Mouse (Mus musculus) bone marrow, adult 2 months (tissue): Measurements from ENCODE around the gene Rad51b. TPM values are rescaled to one million over a fixed set of nuclear protein-coding genes. Genes with fewer than 3 reads are reported as not detected.

Experiments used
- H3K27ac ChIP-seq: fragments of 200-500 bp; 2 replicates; pipeline ENCODE4 v1.5.1; 2012; ENCODE audit warnings: low read depth, mild to moderate bottlenecking, control low read depth, inconsistent platforms, low read length; ENCODE audit not compliant: control insufficient read depth, poor library complexity, insufficient read depth
- H3K4me1 ChIP-seq: fragments of 200-500 bp; 2 replicates; pipeline ENCODE4 v1.6.1; 2011; ENCODE audit warnings: low read length; ENCODE audit not compliant: control insufficient read depth, insufficient read depth
- H3K4me3 ChIP-seq: fragments of 200-500 bp; replicated peaks from 2 replicates; pipeline ENCODE3; 2011; ENCODE audit warnings: mild to moderate bottlenecking, low read depth, low read length, control low read depth; ENCODE audit not compliant: control insufficient read depth
- CTCF ChIP-seq: fragments of 200-500 bp; IDR thresholded peaks from 2 replicates; pipeline ENCODE4 v1.5.1; 2011; ENCODE audit warnings: low read length, control low read depth; ENCODE audit not compliant: control insufficient read depth, insufficient read depth
- POLR2A ChIP-seq: fragments of 200-500 bp; IDR thresholded peaks from 2 replicates; pipeline ENCODE4 v1.6.1; 2011; ENCODE audit warnings: low read depth, mild to moderate bottlenecking, control low read depth, low read length, borderline replicate concordance; ENCODE audit not compliant: control insufficient read depth
- WGBS: fragments of 180-500 bp; shearing (Covaris S2); methylation state at CpG from one replicate; pipeline ENCODE4 v1.1.7; 2018; 5-methylcytosine and 5-hydroxymethylcytosine counted together
- polyA plus RNA-seq: library from polyadenylated mRNA; stranded (reverse); fragments of >200 nt; gene quantifications from 2 replicates; pipeline ENCODE4 v1.2.4, GENCODE M21; 2011; ENCODE audit warnings: low replicate concordance; ENCODE audit not compliant: missing spikeins, insufficient read depth, insufficient read length

Rad51b gene
- polyA plus RNA-seq, 1 experiment = 2.3 TPM

DNA sequence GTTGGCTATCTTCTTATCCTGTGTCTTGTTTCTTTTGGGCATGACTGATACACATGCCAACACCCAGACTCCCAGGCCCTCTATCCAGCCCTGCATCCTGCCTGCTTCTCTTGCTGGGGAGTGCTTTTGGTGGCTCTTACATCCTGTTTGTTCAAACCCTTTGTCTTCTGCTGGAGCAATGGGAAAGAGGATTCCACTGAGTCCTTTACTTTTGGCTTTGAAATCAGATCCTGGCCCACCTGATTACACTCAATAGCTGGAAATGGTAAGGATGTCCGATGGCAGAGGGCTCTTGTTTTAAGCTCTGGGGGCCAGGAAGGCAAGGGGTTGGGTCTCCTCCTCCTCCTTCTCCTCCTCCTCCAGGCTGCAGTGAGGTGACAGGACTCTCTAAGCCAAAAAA is 533.6 kb downstream of the Rad51b start:
- WGBS = 57% methylated on average over 1 of the region's 1 CpGs
- Histone ChIP-seq H3K27ac (no peak overlapping the region), H3K4me1 (peaks cover 2% of the 10 kb centered on the region), H3K4me3 (no peak overlapping the region)
- TF ChIP-seq POLR2A = no peak
- TF ChIP-seq CTCF = no peak

DNA sequence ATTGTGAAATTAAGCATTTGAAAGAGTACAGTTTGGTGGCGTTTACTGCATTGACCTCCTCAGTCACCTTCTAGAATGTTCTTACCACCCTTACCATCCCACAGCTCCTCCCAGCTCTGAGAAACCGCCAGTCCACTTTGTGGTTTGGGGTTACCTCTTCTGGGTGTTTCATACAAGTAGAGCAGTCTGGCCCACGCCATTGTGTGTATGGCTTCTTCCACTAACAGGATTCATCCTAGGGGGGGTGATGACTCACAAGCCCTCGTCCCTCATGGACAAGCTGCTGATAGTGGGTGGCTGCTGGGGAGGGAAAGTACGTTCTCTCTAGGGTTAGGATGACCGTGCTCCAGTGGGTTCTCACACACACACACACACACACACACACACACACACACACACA is 535.5 kb downstream of the Rad51b start:
- H3K4me3 ChIP-seq = no peak overlapping the region
- TF ChIP-seq CTCF (no peak), POLR2A (no peak)
- H3K27ac ChIP-seq = no peak overlapping the region
- peaks cover 2% of the 10 kb centered on the region for H3K4me1 ChIP-seq
- 13% methylated on average over 6 of the region's 6 CpGs for WGBS

DNA sequence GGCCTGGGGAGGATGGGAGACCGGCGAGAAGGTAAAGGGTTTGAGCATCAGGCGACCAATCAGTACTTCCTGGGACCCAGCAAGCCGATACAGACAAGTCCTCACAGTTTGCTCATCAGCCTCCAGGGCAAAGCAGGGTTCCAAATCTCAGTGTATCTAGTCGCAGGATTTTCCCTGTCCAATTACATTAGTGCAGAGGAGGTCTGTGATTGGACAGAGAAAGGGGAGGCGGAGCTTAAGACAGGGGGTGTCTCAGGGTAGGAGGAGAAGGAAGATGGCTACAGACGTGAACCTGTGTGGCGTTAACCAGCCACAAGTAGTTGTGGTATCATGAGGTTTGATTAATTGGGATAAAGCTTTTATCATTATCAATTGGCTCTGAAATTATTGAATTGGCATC is 538.4 kb downstream of the Rad51b start:
- TF ChIP-seq POLR2A (no peak), CTCF (no peak)

DNA sequence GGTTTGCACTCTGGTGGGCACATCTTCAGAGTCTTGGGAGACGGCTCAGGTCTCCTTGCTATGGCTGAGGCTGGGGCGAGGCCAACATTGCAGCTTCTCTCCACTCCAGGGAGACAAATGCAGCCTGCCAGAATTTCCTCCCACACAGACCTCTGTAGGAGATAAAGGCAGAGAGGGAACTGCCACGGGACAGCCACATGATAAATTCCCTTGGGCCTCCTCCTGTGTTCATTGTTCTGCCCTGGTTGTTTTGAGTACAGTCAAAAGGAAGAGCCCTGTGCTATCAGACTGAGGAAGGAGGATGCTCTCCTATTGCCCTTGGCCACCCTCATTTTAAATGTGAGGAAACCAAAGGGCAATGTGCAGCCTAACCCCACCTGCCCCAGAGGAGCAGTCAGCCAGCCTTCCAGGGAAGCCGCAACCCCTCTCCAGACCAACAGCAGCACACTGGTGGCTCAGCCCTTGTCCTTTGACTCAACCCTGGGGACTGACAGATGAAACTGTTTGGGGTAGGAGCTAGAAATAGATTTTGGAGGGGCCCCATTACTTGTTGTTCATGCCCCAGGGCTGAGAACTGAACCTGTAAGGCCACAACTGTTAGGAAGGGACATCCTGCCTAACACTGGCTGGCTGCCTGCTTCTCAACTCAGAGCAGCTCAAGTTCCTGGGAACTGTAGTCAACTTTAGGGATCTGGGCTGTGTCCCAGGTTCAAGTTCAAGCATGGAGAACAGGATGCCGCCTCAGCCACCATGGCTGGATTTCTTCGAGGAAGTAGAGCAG is 541.3 kb downstream of the Rad51b start:
- peak overlapping the region; percentile 47; the same call in 1 of the 2 replicates for H3K27ac ChIP-seq
- peaks cover 8% of the 10 kb centered on the region for H3K4me1 ChIP-seq
- no peak overlapping the region for H3K4me3 ChIP-seq
- WGBS = 43% methylated on average over 6 of the region's 6 CpGs
- TF ChIP-seq POLR2A = no peak
- no peak for TF ChIP-seq CTCF

More for the DNA sequence above, 538.4 kb downstream of the Rad51b start:
- WGBS = 89% methylated on average over 8 of the region's 8 CpGs
- Histone ChIP-seq H3K27ac (no peak overlapping the region), H3K4me3 (no peak overlapping the region), H3K4me1 (peaks cover 3% of the 10 kb centered on the region; the same call in 1 of the 2 replicates)

DNA sequence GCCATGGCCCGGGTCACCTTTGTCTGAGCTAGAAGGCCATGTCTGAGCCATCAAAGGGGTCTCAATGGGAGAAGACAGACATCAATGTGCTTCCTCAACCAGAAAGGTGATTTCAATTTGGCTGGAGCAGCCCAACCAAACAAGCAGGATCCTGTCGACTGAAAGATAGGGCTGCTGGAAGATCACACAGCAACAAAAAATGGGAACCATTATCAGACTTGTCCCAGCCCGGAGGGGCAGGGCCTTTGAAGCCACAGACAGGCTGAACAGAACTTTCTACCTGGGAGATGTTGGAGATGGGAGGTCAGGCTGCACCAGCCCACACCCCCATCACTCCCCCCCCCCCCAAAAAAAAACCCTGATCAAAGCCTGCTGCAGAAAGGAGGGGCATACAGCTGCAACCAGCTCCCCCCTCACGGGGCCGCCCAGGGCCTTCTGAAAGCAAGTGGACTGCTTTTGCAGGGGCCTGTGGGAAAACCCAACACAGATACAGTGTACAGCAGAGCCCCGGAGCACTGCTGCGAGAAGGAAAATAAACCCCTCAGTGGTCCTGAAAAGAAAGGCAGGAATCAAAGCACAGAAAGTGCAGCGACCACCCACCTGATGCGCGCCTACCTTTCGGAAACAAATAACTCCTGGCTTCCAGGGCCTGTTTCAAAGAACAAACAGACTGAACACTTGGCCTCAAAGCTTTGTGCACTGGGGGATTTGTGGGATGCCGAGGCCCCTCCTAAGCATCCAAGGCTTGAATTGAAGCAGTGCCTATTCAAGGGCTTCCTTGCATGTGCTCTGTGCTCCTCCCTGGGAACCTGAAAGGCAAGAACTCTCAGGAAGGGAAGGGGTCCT is 542.2 kb downstream of the Rad51b start:
- Histone ChIP-seq H3K4me3 (no peak overlapping the region), H3K27ac (peak overlapping the region; percentile 4; the same call in 1 of the 2 replicates), H3K4me1 (peaks cover 13% of the 10 kb centered on the region)
- TF ChIP-seq CTCF = no peak
- TF ChIP-seq POLR2A = no peak
- WGBS = 79% methylated on average over 12 of the region's 12 CpGs

DNA sequence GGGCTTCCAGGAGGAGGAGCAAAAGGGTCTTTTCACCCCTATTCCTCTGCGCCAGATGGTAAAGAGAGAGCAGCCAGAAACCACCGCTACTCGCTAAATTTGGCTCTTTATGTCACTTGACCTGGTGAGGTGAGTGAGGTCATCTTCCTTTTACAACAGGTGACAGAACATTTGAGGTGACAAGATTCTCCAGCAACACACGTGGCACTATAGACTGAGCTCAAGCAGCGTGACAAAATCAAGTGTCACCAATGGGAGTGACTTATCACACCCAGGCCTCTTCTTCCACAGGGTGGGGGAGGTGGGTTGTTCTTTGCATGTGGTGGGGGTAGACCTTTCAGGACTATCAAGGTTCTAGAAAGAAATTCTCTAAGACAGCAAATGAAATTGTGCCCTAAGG is 543.4 kb downstream of the Rad51b start:
- 57% methylated on average over 5 of the region's 5 CpGs for WGBS
- Histone ChIP-seq H3K4me1 (peaks cover 13% of the 10 kb centered on the region), H3K27ac (no peak overlapping the region), H3K4me3 (no peak overlapping the region)
- TF ChIP-seq POLR2A = no peak
- TF ChIP-seq CTCF = no peak

DNA sequence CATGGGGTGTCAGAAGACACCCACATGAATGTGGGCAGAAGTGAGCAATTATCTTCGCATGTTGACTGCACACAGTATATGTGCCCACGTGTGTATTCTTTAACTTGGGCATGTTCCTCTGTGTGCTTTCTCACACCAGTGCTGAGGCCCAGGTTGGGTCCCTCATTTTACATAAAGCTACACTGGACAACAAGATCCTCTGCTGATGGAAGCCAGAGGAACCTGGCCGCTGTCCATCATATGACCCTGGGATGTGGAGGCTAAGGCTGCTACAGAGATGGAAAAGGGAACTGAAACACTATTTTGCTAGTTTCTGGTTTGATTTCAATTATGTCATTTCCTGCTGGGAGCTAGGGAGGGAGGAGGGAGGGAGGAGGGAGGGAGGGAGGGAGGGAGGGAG is 544.2 kb downstream of the Rad51b start:
- H3K27ac ChIP-seq = peak overlapping the region; percentile 41; the same call in 1 of the 2 replicates
- no peak for TF ChIP-seq CTCF
- no peak for TF ChIP-seq POLR2A
- peaks cover 13% of the 10 kb centered on the region for H3K4me1 ChIP-seq
- WGBS = 41% methylated on average over 3 of the region's 3 CpGs
- no peak overlapping the region for H3K4me3 ChIP-seq

DNA sequence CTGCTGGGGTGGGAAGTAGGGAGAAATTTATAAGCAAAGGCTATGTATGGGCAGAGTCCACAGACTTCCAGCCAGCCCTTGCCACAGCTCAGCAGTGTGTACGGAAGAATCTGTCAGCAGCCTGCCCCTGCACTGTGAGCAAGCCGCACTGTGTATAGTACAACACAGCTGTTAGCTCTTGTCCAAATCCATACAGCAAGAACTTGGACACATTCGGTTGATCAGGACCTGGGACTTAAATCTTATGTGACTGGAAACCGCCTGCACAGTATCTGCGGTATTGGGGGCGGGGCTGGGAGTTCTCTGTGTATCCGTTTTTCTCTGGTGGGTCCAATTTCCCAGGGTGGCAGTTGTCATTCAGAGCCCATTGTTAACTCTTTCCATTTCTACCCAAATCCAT is 545.2 kb downstream of the Rad51b start:
- H3K4me3 ChIP-seq = no peak overlapping the region
- no peak overlapping the region for H3K27ac ChIP-seq
- TF ChIP-seq CTCF (no peak), POLR2A (no peak)
- WGBS = 4% methylated on average over 7 of the region's 7 CpGs
- H3K4me1 ChIP-seq = peaks cover 13% of the 10 kb centered on the region
